Mouse (Mus musculus): ENCODE results near the gene Glrb.

Gene Glrb

GRCm38 (mm10) chr3:80823975-80824374, 89.5 kb downstream of the Glrb start:
- DNase-seq (ENCODE audit: low read depth, low spot score), result no peak

DNA sequence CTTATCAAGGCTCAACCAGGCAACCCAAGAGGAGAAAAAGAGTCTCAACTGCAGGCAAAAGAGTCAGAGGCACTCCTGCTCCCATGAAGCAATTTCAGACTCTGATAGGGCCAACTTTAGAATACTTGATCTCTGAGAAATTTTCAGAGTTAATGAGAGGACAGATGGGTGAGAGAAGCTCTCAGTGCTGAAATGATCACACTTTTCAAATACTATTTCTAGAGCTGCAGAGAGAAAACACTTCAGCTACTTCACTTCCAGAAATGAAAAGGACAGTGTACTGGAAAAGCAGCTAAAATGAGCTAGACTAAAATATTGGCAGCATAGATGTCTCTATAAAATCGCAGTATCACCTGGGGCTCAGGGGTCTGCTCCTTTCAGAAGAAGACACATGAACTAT, 94.8 kb downstream of the Glrb start:
- no peak for DNase-seq (ENCODE audit: low read depth, low spot score)

DNA sequence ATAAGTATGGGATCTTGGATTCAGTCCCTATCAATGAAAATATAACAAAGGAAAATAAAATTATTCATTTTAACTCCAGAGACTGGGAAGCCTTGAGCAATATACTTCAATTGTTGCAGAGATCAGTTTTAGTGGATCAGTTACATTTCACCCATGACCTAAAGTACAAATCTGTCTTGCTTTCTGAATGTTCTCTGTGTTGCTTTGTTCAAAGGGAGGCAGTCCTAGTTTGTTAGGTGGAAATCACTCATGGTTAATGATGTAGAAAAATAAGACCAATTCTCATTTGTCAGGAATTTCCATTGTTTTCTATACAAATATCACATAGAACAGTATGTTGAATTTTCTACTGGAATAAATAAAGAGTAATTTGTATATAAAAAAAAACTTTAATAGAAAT, 99.7 kb downstream of the Glrb start:
- no peak for DNase-seq (ENCODE audit: low read depth, low spot score)

- no peak for DNase-seq (ENCODE audit: low read depth, low spot score)
These were observed 101.2 kb downstream of the Glrb start for GRCm38 (mm10) chr3:80812237-80812636.

DNA sequence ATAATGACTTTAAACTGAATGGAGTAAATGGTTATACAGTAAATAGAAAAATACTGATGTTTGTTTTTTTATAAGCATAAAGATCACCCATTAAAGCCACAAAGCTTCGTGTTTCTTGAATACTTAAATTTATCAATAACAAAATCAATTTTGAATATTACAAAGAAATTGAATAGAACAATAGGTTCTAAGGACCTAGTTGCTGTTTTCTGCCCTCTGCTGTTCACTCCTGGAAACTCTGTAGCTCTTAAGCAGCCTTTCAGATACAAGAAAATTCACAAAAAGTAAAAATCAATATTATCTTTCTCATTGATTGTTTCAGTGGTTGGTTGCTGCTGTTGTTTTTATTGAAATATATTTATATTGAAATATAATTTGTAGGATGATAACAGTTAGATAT, 108.1 kb downstream of the Glrb start:
- DNase-seq (ENCODE audit: low read depth, low spot score), result no peak

GRCm38 (mm10) chr3:80803811-80804210, 109.6 kb downstream of the Glrb start:
- DNase-seq (ENCODE audit: low read depth, low spot score), result no peak

DNA sequence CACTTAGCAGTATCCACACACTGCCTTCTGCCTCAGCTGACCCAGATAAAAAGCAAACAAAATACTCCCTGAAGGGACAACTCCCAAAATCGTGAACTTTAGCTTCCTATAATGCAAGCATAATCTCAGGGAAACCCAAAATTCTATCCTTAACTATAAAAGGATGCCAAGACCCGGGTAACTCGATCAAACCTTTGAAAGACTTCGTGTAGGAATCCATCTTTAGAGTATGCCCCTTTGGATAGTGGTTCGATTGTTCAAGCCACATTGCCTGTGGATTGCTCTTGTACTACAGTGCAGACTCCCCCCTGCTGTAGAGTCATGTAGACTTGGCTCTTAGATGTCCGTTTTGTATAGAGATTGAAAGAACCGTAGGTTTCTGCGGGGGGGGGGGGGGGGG, 110.2 kb downstream of the Glrb start:
- no peak for DNase-seq (ENCODE audit: low read depth, low spot score)

DNA sequence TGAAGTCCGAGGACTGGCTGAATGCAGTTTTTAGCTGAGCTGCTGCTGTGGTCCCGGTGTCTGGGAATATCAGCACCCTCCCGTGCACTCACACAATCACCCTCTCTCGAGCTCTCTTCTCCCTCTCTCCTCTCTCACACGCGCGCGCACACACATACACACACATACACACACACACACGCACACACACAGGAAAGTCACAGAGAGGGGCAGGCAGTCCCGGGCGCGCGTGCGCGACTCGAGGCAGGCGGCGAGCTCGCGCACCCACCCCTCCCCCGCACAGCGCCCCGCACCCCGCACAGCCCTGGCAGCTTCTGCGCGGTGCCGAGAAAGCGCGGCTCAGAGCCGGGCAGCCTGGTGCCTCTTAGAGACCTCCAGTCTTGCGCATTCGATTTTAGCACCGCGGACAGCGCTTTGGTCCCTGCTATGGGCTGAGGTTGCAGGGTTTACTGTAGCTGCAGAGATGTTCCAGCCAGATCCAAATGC, 110.8 kb downstream of the Glrb start, which contains the start of gene Gria2:
Gene Gria2, minus strand, starts transcription at position 240 of the 486 bp plus-strand sequence.
- DNase-seq (ENCODE audit: low read depth, low spot score), result no peak

DNA sequence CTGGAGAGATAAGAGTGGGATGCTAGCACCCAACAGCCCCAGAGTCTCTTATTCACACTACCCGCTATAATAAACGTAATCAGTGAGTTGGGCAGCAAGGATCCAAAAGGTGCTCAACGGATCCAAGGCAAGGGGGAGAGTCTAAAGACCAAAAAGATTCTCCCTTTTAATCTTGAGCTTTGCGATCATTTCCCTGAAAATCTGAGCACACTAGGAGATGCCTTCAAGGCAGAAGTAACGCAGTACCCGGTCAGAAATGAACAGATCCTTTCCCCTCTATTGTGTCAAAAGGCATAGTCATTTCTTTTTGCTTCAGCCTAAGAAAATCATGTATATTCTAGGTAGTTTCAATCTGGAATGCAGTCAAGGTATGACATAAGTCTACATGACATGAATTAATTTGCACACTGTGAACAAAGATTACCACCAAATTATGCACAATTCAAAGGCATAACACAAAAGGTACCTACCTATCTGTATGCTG, 111.6 kb downstream of the Glrb start:
- no peak for DNase-seq (ENCODE audit: low read depth, low spot score)

DNA sequence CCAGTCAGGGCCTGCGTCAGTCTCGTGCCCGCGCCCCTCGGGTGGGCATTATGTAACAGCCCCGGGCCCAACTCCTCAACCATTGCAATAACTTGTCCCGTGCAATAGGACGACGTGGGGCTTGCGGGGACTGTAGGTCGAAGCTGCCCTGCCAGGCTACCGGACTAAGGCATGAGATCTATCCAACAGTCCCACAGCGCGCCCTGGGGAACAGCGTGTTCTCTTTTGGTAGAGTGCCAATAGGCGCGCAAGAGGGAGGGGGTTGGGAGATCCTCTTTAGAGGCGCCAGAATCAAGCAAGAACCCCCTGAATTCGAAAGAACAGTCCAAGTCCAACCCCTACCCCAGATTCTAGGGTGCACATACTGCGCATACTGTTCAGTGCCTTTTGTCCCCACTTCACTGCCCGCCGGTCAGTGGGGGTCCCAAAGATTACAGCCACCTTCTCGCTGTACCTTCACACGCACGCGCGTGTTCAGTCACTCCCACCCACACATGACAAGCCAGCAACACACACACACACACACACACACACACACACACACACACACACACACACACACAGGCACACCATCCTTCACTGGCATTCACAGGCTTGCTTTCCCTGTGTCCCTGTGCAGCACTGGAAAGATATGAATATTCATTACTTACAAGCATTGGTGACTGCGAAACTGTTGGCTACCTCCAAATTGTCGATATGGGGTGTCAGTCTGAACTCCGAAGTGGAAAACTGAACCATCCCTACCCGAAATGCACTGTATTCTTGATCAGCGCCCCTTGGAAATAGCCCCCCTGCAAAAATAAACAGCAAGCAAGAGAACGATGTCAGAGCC, 112.2 kb downstream of the Glrb start:
- DNase-seq (ENCODE audit: low read depth, low spot score), result no peak

DNA sequence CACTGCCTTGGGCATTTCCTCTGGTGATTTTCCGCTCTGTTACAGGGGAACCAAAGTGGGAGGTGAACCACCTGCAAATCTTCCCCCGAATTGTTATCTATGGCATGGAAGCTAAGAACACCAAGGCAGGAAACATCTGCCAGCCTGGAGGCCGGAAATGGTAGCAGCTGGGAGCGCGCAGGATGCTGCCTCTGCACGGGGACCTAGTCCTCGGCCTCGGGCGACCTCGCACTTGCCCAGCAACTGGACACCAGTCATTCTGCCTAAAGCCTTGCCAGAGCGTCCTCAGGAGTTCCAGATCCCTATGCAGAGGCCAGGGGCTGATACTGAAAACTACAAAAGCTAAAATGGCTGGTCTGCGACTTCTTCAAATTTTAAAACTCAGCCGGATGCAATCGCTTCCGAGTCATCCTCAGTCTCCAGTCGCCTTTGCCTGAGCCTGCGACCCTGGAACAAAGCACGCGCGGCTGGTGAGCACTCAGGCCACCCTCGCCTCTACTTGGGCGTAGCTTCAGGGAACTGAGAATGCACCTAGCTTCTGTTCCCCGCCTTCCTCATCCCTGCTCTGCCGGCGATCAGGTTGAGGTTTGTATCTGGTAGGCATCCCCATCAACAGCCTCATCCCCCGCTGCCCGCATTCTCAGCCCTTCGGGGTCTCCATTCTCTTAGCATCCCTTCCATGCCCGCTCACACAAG, 113.0 kb downstream of the Glrb start:
- DNase-seq (ENCODE audit: low read depth, low spot score), result no peak

- no peak for DNase-seq (ENCODE audit: low read depth, low spot score)
These were observed 115.5 kb downstream of the Glrb start for GRCm38 (mm10) chr3:80797935-80798334.

DNA sequence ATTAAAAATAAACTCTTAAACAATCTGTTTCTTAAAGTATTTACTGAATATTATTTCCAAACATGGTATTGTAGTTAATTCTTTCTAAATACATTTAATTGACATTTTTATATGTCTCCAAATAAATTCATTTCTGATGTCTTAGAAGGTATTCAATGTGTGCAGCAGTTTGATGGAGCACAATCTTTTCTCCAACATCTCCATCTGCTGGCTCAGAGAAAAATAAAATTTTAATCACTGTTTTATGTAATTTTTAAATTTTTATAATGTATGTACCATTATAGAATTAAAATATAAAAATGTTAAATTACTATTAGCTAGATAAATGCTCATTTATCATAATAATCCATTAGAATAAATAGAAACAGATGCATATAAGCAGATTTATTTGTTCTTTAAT, 116.7 kb downstream of the Glrb start:
- no peak for DNase-seq (ENCODE audit: low read depth, low spot score)

- DNase-seq (ENCODE audit: low read depth, low spot score), result no peak
These were observed 118.2 kb downstream of the Glrb start for GRCm38 (mm10) chr3:80795284-80795683.

All from CD4-positive helper T cell, adult 2 months (primary cell).